Mouse (Mus musculus): ENCODE measurements around the gene Dok7. TPM values are rescaled to one million over a fixed set of nuclear protein-coding genes. Genes with fewer than 3 reads are reported as not detected.

The Dok7 gene
- polyA plus RNA-seq, 1 experiment from 2014 or later, result 10.4 TPM

DNA sequence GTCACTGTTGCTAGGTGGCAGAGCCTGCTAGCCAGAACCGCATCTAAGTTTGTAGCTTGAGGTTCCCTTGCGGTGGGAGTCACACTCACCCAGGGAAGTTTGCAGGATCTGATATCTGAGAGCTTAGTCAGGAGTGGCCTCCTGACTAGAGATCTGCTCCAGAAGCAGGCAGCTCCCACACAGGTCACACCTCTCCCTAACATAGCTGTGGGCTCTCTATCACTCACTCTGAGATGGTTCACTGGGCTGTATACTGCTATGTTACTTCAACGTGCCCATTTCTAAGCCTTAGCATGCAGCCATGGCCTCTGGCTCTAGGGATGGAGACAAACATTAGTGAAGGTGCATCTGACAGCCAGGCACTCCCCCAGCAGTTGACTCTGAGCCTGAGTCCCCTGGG is 35.1 kb downstream of the Dok7 start:
- H3K4me3 ChIP-seq (ENCODE audit: low read depth, low read length), result no peak overlapping the region
- H3K36me3 ChIP-seq (ENCODE audit: control insufficient read depth, insufficient read depth, low read length), result peaks cover 29% of the 10 kb centered on the region
- no peak overlapping the region for H3K9ac ChIP-seq (ENCODE audit: low read depth, low read length)
- 86% methylated on average over 3 of the region's 3 CpGs for WGBS
- H3K4me1 ChIP-seq (ENCODE audit: control insufficient read depth, insufficient read depth, low read length), result no peaks in the 10 kb centered on the region
- H3K27me3 ChIP-seq (ENCODE audit: control insufficient read depth, insufficient read depth, low read depth, low read length), result no peaks in the 10 kb centered on the region
- ATAC-seq, result no peak
- no peaks in the 10 kb centered on the region for H3K9me3 ChIP-seq (replicated peaks; ENCODE audit: control insufficient read depth, low read length, poor library complexity, severe bottlenecking)
- H3K27ac ChIP-seq (ENCODE audit: low read length), result no peak overlapping the region
- no peak overlapping the region for H3K4me2 ChIP-seq (ENCODE audit: low read length)

DNA sequence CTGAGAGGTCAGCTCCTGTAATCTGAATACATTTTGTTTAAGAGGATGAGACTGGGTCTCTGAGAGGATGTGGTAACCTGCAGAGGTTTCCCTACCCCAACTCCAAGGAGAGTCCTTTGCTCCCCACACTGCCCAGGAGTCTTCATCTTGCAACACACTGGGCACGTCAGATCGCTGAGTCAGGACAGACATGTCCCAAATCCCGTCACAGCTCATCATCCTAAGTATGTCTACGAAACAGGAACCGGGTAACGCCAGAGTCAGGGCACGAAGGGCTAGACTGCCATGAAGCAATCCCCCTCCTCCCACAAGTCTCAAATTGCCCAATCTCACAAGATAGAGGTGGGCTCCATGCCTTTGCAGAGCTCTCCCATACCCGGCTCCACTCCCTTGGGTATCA is 46.5 kb downstream of the Dok7 start:
- H3K36me3 ChIP-seq (ENCODE audit: control insufficient read depth, insufficient read depth, low read length), result peaks cover 34% of the 10 kb centered on the region
- no peaks in the 10 kb centered on the region for H3K27me3 ChIP-seq (ENCODE audit: control insufficient read depth, insufficient read depth, low read depth, low read length)
- no peak overlapping the region for H3K4me3 ChIP-seq (ENCODE audit: low read depth, low read length)
- no peaks in the 10 kb centered on the region for H3K9me3 ChIP-seq (replicated peaks; ENCODE audit: control insufficient read depth, low read length, poor library complexity, severe bottlenecking)
- H3K4me1 ChIP-seq (ENCODE audit: control insufficient read depth, insufficient read depth, low read length), result peaks cover 22% of the 10 kb centered on the region
- H3K9ac ChIP-seq (ENCODE audit: low read depth, low read length), result no peak overlapping the region
- WGBS, result 92% methylated on average over 8 of the region's 8 CpGs
- ATAC-seq, result no peak
- H3K4me2 ChIP-seq (ENCODE audit: low read length), result peak overlapping the region; percentile 85; the same call in 1 of the 2 replicates
- H3K27ac ChIP-seq (ENCODE audit: low read length), result no peak overlapping the region

DNA sequence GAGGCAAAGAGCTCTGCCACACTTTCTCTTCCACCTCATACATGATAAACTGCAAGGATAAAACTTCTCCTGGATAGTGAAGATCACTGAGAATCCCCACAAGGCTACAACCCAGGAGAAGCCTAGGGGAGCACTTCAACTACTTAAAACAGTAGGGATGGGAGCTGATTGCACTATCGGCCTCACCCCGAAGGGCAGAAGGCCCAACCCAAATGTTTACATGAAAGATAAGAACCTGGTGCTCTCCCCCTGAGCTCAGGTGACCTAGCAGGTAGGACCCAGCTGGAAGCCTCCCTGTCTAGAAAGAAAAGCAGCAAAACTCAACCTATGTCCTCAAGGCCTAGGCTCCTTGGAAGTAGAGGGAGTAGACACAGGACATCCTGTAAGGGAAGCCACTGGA is 47.0 kb downstream of the Dok7 start:
- ATAC-seq, result no peak
- no peaks in the 10 kb centered on the region for H3K27me3 ChIP-seq (ENCODE audit: control insufficient read depth, insufficient read depth, low read depth, low read length)
- peaks cover 29% of the 10 kb centered on the region for H3K36me3 ChIP-seq (ENCODE audit: control insufficient read depth, insufficient read depth, low read length)
- no peaks in the 10 kb centered on the region for H3K9me3 ChIP-seq (replicated peaks; ENCODE audit: control insufficient read depth, low read length, poor library complexity, severe bottlenecking)
- WGBS, result 88% methylated on average over 2 of the region's 2 CpGs
- peak overlapping the region; percentile 85 for H3K4me2 ChIP-seq (ENCODE audit: low read length)
- H3K9ac ChIP-seq (ENCODE audit: low read depth, low read length), result no peak overlapping the region
- no peak overlapping the region for H3K27ac ChIP-seq (ENCODE audit: low read length)
- no peak overlapping the region for H3K4me3 ChIP-seq (ENCODE audit: low read depth, low read length)
- H3K4me1 ChIP-seq (ENCODE audit: control insufficient read depth, insufficient read depth, low read length), result peaks cover 22% of the 10 kb centered on the region

DNA sequence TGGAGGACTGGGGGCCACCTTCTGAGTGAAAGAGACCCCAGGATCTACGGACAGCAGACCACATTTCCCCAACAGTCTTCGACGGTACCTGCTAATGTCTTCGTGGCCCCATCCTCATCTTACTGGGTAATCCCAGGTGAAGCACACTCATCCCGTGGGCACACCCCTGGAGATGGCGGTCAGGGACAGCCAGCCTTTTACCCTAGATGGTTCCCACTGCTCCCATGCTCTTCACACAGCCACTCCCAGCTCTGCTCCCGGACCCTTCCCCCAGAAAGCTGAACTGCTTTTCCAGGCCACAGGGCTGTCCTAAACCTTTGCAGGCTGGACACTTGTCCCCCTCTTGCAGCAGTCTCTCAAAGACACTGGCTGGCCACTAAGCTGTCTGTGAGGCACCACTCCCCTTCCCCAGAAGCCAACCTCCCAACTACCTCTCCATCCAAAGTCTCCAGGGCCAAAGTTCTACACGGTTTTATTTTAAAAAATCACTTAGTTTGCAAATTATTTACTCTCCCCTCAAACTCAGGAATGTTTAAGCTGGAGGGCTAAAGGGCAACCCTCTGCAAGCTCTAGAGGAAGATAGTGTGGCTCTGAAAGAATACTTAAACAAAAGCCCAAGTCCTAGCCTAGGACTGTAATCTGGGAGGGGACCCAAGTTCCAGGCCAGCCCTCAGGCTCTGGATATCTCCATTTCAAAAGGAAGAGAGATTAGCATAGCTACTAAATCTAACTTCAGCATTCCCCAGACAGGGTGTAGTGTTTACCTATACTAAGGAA is 47.8 kb downstream of the Dok7 start:
- peak overlapping the region; percentile 91 for H3K9ac ChIP-seq (ENCODE audit: low read depth, low read length)

DNA sequence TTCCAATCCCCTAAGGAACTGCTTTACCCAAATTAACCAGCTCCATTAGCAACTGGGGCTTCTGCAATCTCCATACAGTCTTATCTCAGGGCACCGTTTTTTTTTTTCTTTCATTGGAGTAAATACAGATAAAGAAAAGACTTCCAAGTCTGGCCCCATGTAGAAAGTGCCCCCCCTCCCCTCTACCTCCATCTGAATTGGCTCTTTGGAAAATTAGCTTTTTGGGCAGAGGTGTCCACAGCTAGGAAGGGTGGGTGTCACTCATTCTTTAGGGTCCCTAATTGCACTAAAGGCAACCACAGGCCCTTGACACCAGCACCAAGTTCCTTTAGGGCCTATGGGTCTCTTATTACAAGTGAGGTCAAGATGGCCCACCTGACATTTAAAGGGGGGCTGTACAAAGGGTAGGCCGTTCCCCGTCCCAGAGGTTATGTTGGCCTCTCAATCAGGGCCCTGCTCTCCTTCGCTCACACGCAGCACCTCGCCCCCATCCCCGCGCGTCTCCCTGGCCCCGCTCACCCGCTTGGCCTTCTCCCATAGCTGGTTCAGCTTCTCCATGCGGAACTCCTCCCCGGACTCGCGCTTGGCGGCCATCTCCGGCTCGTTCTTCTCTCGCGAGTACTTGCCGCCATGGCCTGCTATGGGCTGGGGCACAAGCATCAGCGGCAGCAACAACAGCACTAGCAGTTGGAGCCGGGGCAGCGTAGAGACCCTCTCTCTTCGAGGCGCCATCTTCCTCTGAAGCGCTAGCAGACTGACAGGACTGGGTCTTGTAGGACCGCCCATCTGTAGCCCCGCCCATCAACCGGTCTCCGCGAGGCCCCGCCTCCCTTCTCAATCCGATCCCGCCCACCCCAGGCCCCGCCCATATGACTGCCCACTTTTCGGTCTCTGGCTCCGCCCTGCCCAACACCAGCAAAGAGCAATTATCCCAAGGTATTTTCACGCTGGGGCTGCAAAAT is 48.7 kb downstream of the Dok7 start, which contains the start of gene Lrpap1:
Gene Lrpap1, minus strand, starts transcription at position 807 of the 962 bp plus-strand sequence.
- Histone ChIP-seq H3K4me1 (ENCODE audit: control insufficient read depth, insufficient read depth, low read length) (peaks cover 22% of the 10 kb centered on the region), H3K9ac (ENCODE audit: low read depth, low read length) (peak within 1 kb of the TSS; percentile 91), H3K27me3 (ENCODE audit: control insufficient read depth, insufficient read depth, low read depth, low read length) (no peaks in the 10 kb centered on the region), H3K4me3 (ENCODE audit: low read depth, low read length) (peak within 1 kb of the TSS; percentile 70), H3K36me3 (ENCODE audit: control insufficient read depth, insufficient read depth, low read length) (peaks cover 16% of the 10 kb centered on the region), H3K9me3 (replicated peaks; ENCODE audit: control insufficient read depth, low read length, poor library complexity, severe bottlenecking) (no peaks in the 10 kb centered on the region), H3K27ac (ENCODE audit: low read length) (peak within 1 kb of the TSS; percentile 84), H3K4me2 (ENCODE audit: low read length) (peak within 1 kb of the TSS; percentile 85)
- under 1% methylated on average over 39 of the region's 39 CpGs for WGBS
- peak; percentile 96 for ATAC-seq

More for the DNA sequence above, 47.8 kb downstream of the Dok7 start:
- ATAC-seq, result no peak
- Histone ChIP-seq H3K4me3 (ENCODE audit: low read depth, low read length) (peak overlapping the region; percentile 70), H3K9me3 (replicated peaks; ENCODE audit: control insufficient read depth, low read length, poor library complexity, severe bottlenecking) (no peaks in the 10 kb centered on the region), H3K36me3 (ENCODE audit: control insufficient read depth, insufficient read depth, low read length) (peaks cover 23% of the 10 kb centered on the region), H3K27me3 (ENCODE audit: control insufficient read depth, insufficient read depth, low read depth, low read length) (no peaks in the 10 kb centered on the region), H3K4me1 (ENCODE audit: control insufficient read depth, insufficient read depth, low read length) (peaks cover 22% of the 10 kb centered on the region), H3K27ac (ENCODE audit: low read length) (no peak overlapping the region), H3K4me2 (ENCODE audit: low read length) (peak overlapping the region; percentile 85)
- 60% methylated on average over 8 of the region's 8 CpGs for WGBS

DNA sequence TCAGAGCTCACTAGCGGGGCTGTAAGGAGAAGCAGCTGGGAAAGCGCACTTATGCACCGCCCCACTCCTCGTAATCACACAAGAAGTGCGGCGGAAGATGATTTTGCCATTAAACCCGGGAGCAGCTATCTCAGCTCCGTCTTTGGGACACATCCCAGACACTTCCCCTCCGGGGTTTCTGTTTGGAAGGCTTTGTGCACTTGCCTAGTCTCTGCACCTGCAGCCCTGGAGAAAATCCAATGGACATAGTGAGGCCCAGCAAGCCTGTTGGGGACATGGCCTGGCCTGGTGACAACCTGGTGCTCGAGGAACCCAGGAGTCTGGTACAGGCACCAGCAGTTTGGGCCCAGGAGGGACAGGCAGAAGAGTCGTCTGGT is 49.3 kb downstream of the Dok7 start:
- ATAC-seq, result peak; percentile 57; the same call in 1 of the 2 replicates
- Histone ChIP-seq H3K9ac (ENCODE audit: low read depth, low read length) (peak overlapping the region; percentile 91), H3K9me3 (replicated peaks; ENCODE audit: control insufficient read depth, low read length, poor library complexity, severe bottlenecking) (no peaks in the 10 kb centered on the region), H3K27me3 (ENCODE audit: control insufficient read depth, insufficient read depth, low read depth, low read length) (no peaks in the 10 kb centered on the region), H3K4me1 (ENCODE audit: control insufficient read depth, insufficient read depth, low read length) (peaks cover 22% of the 10 kb centered on the region), H3K36me3 (ENCODE audit: control insufficient read depth, insufficient read depth, low read length) (peaks cover 11% of the 10 kb centered on the region), H3K4me2 (ENCODE audit: low read length) (peak overlapping the region; percentile 85), H3K27ac (ENCODE audit: low read length) (peak overlapping the region; percentile 84), H3K4me3 (ENCODE audit: low read depth, low read length) (peak overlapping the region; percentile 70)
- 5% methylated on average over 11 of the region's 11 CpGs for WGBS

DNA sequence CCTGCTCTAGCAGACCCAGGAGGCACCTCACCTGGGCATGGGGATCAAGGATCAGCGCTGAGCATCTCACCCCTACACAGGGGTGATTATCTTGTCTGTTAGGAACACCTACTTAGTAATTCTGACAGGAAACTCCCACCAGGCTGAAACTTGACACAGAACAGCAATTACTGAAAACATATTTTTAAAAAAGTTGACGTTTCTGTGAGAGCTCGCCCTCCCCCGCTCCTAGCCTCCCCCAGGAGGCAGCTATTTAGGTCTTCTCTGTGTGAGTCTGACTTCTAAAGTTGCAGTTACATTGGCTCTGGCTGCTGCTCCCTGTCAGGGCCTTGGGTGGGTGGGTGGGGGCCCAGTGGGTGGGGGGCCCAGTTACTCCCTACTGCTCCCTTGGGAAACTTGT is 55.9 kb downstream of the Dok7 start:
- Histone ChIP-seq H3K36me3 (ENCODE audit: control insufficient read depth, insufficient read depth, low read length) (no peaks in the 10 kb centered on the region), H3K4me3 (ENCODE audit: low read depth, low read length) (no peak overlapping the region), H3K27me3 (ENCODE audit: control insufficient read depth, insufficient read depth, low read depth, low read length) (no peaks in the 10 kb centered on the region), H3K4me1 (ENCODE audit: control insufficient read depth, insufficient read depth, low read length) (no peaks in the 10 kb centered on the region), H3K9me3 (replicated peaks; ENCODE audit: control insufficient read depth, low read length, poor library complexity, severe bottlenecking) (no peaks in the 10 kb centered on the region), H3K4me2 (ENCODE audit: low read length) (no peak overlapping the region), H3K9ac (ENCODE audit: low read depth, low read length) (no peak overlapping the region), H3K27ac (ENCODE audit: low read length) (no peak overlapping the region)
- ATAC-seq, result no peak
- 53% methylated on average over 4 of the region's 4 CpGs for WGBS

DNA sequence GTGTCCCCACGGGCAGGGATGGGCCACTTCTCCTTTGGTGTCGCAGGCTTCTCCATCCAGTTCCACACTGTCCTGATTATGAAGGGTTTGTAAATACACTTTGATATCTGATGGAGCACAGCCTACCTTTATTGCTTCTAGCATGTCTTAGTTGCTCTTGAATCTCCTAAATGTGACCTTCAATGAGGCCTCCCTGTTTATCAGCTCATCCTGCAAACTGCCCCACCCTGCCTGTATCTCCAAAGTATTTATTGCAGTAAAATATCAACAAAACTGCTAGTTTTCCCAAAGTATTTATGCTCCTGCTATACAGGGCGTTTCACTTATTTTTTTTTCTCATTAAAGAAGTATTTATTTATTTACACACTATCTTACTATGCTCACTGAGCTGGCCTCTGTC is 59.4 kb downstream of the Dok7 start:
- no peak overlapping the region for H3K27ac ChIP-seq (ENCODE audit: low read length)
- no peak overlapping the region for H3K4me2 ChIP-seq (ENCODE audit: low read length)
- no peaks in the 10 kb centered on the region for H3K4me1 ChIP-seq (ENCODE audit: control insufficient read depth, insufficient read depth, low read length)
- H3K9ac ChIP-seq (ENCODE audit: low read depth, low read length), result no peak overlapping the region
- 76% methylated on average over 3 of the region's 3 CpGs for WGBS
- no peaks in the 10 kb centered on the region for H3K27me3 ChIP-seq (ENCODE audit: control insufficient read depth, insufficient read depth, low read depth, low read length)
- no peaks in the 10 kb centered on the region for H3K36me3 ChIP-seq (ENCODE audit: control insufficient read depth, insufficient read depth, low read length)
- no peaks in the 10 kb centered on the region for H3K9me3 ChIP-seq (replicated peaks; ENCODE audit: control insufficient read depth, low read length, poor library complexity, severe bottlenecking)
- ATAC-seq, result no peak
- H3K4me3 ChIP-seq (ENCODE audit: low read depth, low read length), result no peak overlapping the region

DNA sequence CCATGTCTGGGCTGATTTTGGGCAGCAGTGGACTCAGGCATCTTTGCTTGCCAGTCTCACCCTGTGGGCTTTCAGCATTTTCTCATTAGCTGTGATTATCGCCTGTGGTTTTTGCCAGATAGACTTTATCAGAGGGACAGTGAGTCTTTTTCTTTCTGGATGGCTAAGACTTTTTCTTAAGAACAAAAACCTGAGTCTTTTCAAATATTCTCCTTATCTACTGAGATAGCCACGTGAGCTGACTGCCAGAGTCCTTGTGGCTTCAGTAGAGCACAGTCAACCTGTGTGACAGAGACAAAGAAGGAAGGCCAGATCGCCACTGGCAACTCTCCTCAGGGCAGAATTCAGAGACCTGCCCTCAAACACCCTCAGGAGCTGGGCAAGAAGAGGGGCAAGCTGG is 61.1 kb downstream of the Dok7 start:
- Histone ChIP-seq H3K36me3 (ENCODE audit: control insufficient read depth, insufficient read depth, low read length) (no peaks in the 10 kb centered on the region), H3K4me2 (ENCODE audit: low read length) (no peak overlapping the region), H3K27me3 (ENCODE audit: control insufficient read depth, insufficient read depth, low read depth, low read length) (no peaks in the 10 kb centered on the region), H3K4me3 (ENCODE audit: low read depth, low read length) (no peak overlapping the region), H3K27ac (ENCODE audit: low read length) (no peak overlapping the region), H3K9me3 (replicated peaks; ENCODE audit: control insufficient read depth, low read length, poor library complexity, severe bottlenecking) (no peaks in the 10 kb centered on the region), H3K4me1 (ENCODE audit: control insufficient read depth, insufficient read depth, low read length) (no peaks in the 10 kb centered on the region), H3K9ac (ENCODE audit: low read depth, low read length) (no peak overlapping the region)
- WGBS, result 74% methylated on average over 3 of the region's 3 CpGs
- no peak for ATAC-seq

Data from midbrain, embryonic 16.5 days (tissue).